Mouse (Mus musculus) heart, postnatal 0 days (tissue): ENCODE data around the gene Capn10.

Experiments
- CTCF ChIP-seq: IDR thresholded peaks from 2 replicates; pipeline ENCODE4 v1.5.1; 2016; ENCODE audit warnings: antibody characterized with exemption, control low read depth, low read depth
- EP300 ChIP-seq: IDR thresholded peaks from 2 replicates; pipeline ENCODE4 v1.6.1; 2016; ENCODE audit warnings: antibody characterized with exemption, low read depth

GRCm38 (mm10) chr1:92910239-92910885 is 23.8 kb upstream of the Capn10 start, which contains the start of gene Rnpepl1:
- TF ChIP-seq CTCF = peak; percentile 47
- TF ChIP-seq EP300 = no peak
